Mouse (Mus musculus) liver, embryonic 14.5 days (tissue): ENCODE data around the gene Men1.

Source experiments
- CTCF ChIP-seq: IDR thresholded peaks from 2 replicates; pipeline ENCODE4 v1.5.1; 2016; ENCODE audit warnings: antibody characterized with exemption, low read depth, control low read depth
- EP300 ChIP-seq: IDR thresholded peaks from 2 replicates; pipeline ENCODE4 v1.6.1; 2016; ENCODE audit warnings: antibody characterized with exemption, low read depth

DNA sequence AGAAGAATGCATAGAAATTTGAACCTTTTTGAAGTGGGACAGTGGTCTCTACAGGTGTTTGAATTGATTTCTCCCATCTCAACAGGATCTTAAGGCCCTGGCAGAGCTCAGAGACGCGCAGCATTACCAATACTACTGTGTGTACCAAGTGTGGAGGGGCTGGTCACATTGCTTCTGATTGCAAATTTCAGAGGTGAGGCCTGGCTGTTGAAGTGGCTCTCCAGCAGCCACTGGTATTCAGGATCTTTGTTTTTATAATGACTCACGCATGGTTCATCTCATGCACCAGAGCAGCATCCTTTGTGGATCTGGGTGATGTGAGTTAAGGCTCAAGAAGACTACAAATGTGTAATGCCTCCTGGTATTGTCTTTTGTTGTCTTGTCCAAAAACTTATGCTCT is 37.7 kb downstream of the Men1 start:
- no peak for TF ChIP-seq CTCF
- no peak for TF ChIP-seq EP300
